Mouse (Mus musculus) hindbrain, postnatal 0 days (tissue): ENCODE measurements at regions not wholly inside any gene's neighbourhood (a gene's known extent, or its start where the extent isn't known, plus 50 kb on each side); places are given as distances from the start of the nearest gene placed in this dataset.

ENCODE experiments used
- ATAC-seq: fragments of 200-750 bp; cut with Nextera tagmentation; 2 replicates; pipeline ENCODE4 v1.8.0; 2017; ENCODE audit warnings: mild to moderate bottlenecking, moderate TSS enrichment, moderate library complexity
- DNase-seq: peaks from one replicate; pipeline ENCODE4 v3.0.0-alpha.2; 2015; ENCODE audit warnings: low spot score
- H3K27ac ChIP-seq: fragments of 300-500 bp; sonication (generic); 2 replicates; pipeline ENCODE4 v1.5.1; 2014; ENCODE audit warnings: mild to moderate bottlenecking
- H3K27me3 ChIP-seq: fragments of 300-500 bp; sonication (generic); 2 replicates; pipeline ENCODE4 v1.6.1; 2014; ENCODE audit warnings: low read length, mixed read lengths; ENCODE audit not compliant: insufficient read depth
- H3K36me3 ChIP-seq: fragments of 300-500 bp; sonication (generic); 2 replicates; pipeline ENCODE4 v1.6.1; 2014; ENCODE audit warnings: low read length, mixed read lengths; ENCODE audit not compliant: insufficient read depth
- H3K4me1 ChIP-seq: fragments of 300-500 bp; sonication (generic); 2 replicates; pipeline ENCODE4 v1.6.1; 2014; ENCODE audit warnings: antibody characterized with exemption, low read length, mixed read lengths; ENCODE audit not compliant: insufficient read depth
- H3K4me2 ChIP-seq: fragments of 300-500 bp; sonication (generic); 2 replicates; pipeline ENCODE4 v1.6.1; 2014; ENCODE audit warnings: low read depth, mild to moderate bottlenecking, low read length, moderate library complexity, mixed read lengths
- H3K4me3 ChIP-seq: fragments of 300-500 bp; sonication (generic); 2 replicates; pipeline ENCODE4 v1.5.1; 2014; ENCODE audit warnings: low read length
- H3K9ac ChIP-seq: fragments of 300-500 bp; sonication (generic); replicated peaks from 2 replicates; pipeline ENCODE4 v1.6.1; 2014; ENCODE audit warnings: mild to moderate bottlenecking, low read length, moderate library complexity, mixed read lengths
- H3K9me3 ChIP-seq: fragments of 300-500 bp; sonication (generic); 2 replicates; pipeline ENCODE4 v1.6.1; 2016; ENCODE audit warnings: low read length, mixed read lengths
- CTCF ChIP-seq: IDR thresholded peaks from 2 replicates; pipeline ENCODE4 v1.5.1; 2016; ENCODE audit warnings: antibody characterized with exemption, control low read depth, low read depth
- WGBS: fragments of 180-500 bp; shearing (Covaris S2); extraction: QIAGEN DNeasy Blood & Tissue Kit; methylation state at CpG from one replicate; pipeline ENCODE4 v1.1.7; 2014; 5-methylcytosine and 5-hydroxymethylcytosine counted together

DNA sequence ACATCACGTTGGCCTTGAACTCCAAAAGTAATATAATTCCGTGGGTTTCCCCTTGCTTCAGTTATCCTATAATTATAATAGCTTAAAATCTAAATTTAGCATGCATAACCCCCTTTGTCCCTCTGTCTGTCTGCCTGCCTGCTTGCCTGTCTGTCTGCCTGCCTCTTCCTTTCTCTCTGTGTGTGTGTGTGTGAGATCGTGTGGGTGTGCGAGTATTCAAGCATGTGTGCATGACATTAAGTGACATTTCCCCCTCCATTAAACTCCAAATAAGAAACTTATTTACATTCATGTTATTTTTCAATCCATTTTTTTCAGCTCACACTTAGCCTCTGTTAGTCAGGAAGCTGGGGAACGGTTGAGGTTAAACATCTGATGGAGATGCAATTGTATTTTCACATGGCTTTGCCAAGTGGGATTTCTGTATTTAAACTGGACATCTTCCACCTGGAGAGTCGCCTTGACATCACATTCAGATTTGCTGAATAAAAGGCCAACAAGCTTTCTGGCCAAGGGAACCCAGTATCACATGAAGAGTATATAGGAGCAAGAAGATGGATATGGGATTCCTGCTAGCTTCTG, 130.8 kb upstream of the Map3k1 start:
- no peaks in the 10 kb centered on the region for H3K36me3 ChIP-seq
- peaks cover 11% of the 10 kb centered on the region for H3K4me1 ChIP-seq
- no peaks in the 10 kb centered on the region for H3K27me3 ChIP-seq
- ATAC-seq (no peak), DNase-seq (no peak)
- no peak overlapping the region for H3K9ac ChIP-seq
- no peak overlapping the region for H3K4me3 ChIP-seq
- WGBS = 71% methylated on average over 6 of the region's 6 CpGs
- H3K9me3 ChIP-seq = no peaks in the 10 kb centered on the region
- H3K4me2 ChIP-seq = no peak overlapping the region
- TF ChIP-seq CTCF = no peak
- no peak overlapping the region for H3K27ac ChIP-seq

DNA sequence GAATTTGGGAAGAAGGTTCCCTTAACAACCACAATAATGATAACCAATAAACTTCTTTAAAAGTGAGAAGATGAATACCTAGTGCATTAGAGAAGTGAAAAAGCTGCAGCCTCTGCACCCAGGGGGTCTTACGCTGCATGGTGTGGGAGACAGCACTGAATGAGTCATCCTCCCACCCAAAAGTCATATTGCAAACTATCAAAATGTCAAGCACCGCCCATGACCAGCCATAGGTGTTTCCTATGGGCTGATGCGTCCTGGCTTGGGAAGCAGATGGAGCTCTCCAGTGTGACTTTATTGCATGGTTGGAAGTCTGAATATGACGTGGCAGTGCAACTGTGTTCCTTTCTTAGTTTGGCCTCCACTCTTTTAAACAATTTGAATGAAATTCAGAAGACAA, 131.5 kb upstream of the Map3k1 start:
- no peak for TF ChIP-seq CTCF
- H3K4me2 ChIP-seq = no peak overlapping the region
- H3K4me3 ChIP-seq = no peak overlapping the region
- H3K4me1 ChIP-seq = peaks cover 11% of the 10 kb centered on the region
- WGBS = 84% methylated on average over 4 of the region's 4 CpGs
- no peak for ATAC-seq
- H3K9me3 ChIP-seq = no peaks in the 10 kb centered on the region
- no peak overlapping the region for H3K9ac ChIP-seq
- H3K27me3 ChIP-seq = no peaks in the 10 kb centered on the region
- no peak overlapping the region for H3K27ac ChIP-seq
- no peaks in the 10 kb centered on the region for H3K36me3 ChIP-seq
- DNase-seq = no peak

DNA sequence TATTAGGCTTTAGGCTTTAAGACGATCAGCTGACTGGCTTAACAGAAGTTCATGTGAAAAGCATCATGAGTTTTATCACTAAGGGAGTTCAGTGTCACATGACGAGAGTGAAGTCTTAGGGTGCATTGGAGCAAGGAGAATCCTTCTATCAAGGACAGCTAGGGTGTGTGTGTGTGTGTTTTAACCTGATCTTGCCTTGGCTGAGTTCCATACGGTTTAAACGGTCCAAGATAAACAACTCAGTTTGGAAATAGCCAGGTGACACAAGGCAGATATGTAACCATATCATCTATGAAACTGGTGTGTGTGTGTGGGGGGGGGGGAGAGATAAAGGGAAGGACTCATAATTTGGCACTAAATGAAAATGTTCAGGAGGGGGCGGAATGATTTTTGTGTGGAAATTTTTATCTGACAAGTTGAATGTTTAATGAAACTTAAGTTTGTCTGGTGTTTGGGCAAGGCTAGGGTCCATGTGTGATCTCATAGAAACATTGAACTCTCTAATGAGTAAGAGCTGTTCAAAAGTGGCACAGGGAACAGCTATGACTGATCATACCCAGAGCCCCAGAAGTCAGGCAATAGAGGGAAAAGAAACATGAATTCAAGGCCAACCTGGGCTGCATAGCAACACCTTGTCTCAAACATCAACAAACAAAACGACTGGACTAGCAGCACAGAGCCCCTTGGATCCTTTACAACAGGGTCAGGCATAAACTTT, 132.2 kb upstream of the Map3k1 start:
- Histone ChIP-seq H3K9ac (no peak overlapping the region), H3K4me1 (peaks cover 9% of the 10 kb centered on the region), H3K36me3 (no peaks in the 10 kb centered on the region), H3K9me3 (no peaks in the 10 kb centered on the region), H3K4me3 (no peak overlapping the region), H3K4me2 (no peak overlapping the region), H3K27me3 (no peaks in the 10 kb centered on the region), H3K27ac (no peak overlapping the region)
- DNase-seq = no peak
- ATAC-seq = no peak
- no peak for TF ChIP-seq CTCF
- 81% methylated on average over 6 of the region's 6 CpGs for WGBS

DNA sequence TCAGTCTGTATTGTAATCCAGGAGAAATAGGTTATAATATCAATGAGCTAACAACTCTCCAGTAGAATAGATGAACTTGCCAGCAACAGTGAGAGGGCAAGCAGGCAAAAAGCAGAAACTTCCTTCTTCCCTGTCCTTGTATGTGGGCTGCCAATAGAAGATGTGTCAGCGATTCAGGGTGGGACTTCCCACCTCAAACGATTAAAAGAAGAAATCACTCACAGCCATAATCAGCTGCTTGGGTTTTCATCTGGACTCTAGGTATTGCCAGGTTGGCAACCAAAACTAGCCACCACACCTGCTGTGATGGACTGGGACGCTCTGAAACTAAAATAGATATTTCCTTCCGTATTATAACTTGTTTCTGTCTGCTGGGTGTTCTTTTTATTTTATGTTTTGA, 133.2 kb upstream of the Map3k1 start:
- no peak overlapping the region for H3K27ac ChIP-seq
- no peaks in the 10 kb centered on the region for H3K9me3 ChIP-seq
- WGBS = 96% methylated on average over 4 of the region's 4 CpGs
- no peak for TF ChIP-seq CTCF
- ATAC-seq (no peak), DNase-seq (no peak)
- no peaks in the 10 kb centered on the region for H3K36me3 ChIP-seq
- H3K4me1 ChIP-seq = no peaks in the 10 kb centered on the region; the same call in 1 of the 2 replicates
- no peaks in the 10 kb centered on the region for H3K27me3 ChIP-seq
- no peak overlapping the region for H3K9ac ChIP-seq
- H3K4me2 ChIP-seq = no peak overlapping the region
- no peak overlapping the region for H3K4me3 ChIP-seq

DNA sequence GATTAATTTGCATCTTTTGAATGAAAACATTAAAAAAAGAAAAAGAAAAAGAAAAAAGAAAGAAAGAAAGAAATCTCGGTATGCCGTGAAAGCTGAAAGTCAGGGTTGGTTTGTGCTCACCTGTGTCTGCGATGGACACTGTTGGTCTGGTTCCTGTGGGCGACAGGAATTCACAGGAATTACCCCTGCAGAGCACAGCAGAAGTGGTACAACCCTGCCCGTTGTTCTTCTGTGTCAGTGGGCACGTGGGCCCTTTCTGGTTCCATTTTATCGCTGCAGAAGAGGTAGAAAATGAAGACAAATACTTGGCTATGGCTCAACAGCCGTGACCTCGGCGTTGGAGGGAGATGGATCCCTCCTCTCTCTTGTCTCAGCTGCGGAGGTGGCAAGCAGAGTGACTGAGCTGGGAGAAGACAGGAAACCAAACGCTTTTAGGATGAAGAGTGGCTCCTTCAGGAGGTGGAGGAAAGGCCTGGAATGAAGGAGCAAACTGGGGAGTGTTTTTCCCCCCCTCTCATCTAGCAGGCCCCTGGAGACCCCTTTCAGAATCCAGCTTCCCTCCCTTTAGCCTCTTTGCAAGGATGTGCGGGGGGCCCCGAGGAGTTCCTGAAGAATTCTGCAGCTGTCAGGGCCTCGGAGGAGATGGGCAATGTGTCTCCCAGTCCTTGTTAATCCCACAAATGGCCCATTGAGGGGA, 134.7 kb upstream of the Map3k1 start:
- Histone ChIP-seq H3K27ac (peak overlapping the region; percentile 64; the same call in 1 of the 2 replicates), H3K4me2 (no peak overlapping the region), H3K36me3 (no peaks in the 10 kb centered on the region), H3K4me3 (no peak overlapping the region), H3K4me1 (no peaks in the 10 kb centered on the region; the same call in 1 of the 2 replicates), H3K27me3 (no peaks in the 10 kb centered on the region), H3K9ac (no peak overlapping the region), H3K9me3 (no peaks in the 10 kb centered on the region)
- ATAC-seq (peak; percentile 41; the same call in 1 of the 2 replicates), DNase-seq (peak; percentile 38)
- no peak for TF ChIP-seq CTCF
- WGBS = 37% methylated on average over 15 of the region's 15 CpGs

DNA sequence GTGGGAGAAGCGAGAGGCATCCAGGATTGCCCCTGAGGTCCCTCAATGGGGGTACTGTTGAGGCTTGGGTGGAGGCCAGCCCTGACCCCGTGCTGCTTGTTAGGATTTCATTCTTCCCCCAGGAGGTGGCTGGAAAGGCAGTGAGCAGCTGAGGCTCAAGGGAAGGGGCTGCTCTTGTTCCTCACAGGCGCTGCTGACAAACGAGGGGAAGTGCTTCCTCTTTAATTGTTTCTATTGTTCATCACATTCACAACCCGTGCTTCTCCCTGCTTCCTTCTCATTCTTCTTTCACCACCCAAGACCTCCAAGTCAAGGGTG, 135.3 kb upstream of the Map3k1 start:
- DNase-seq (peak; percentile 70), ATAC-seq (peak; percentile 82)
- H3K9ac ChIP-seq = no peak overlapping the region
- peak; percentile 41 for TF ChIP-seq CTCF
- H3K4me2 ChIP-seq = no peak overlapping the region
- 3% methylated on average over 5 of the region's 5 CpGs for WGBS
- H3K4me1 ChIP-seq = no peaks in the 10 kb centered on the region; the same call in 1 of the 2 replicates
- peak overlapping the region; percentile 64; the same call in 1 of the 2 replicates for H3K27ac ChIP-seq
- H3K4me3 ChIP-seq = no peak overlapping the region
- H3K9me3 ChIP-seq = no peaks in the 10 kb centered on the region
- H3K27me3 ChIP-seq = no peaks in the 10 kb centered on the region
- no peaks in the 10 kb centered on the region for H3K36me3 ChIP-seq
